Mouse (Mus musculus) midbrain, embryonic 15.5 days (tissue): ENCODE measurements at regions not wholly inside any gene's neighbourhood (a gene's known extent, or its start where the extent isn't known, plus 50 kb on each side); places are given as distances from the start of the nearest gene placed in this dataset.

Experiments used
- ATAC-seq: fragments of 200-750 bp; cut with Nextera tagmentation; replicated peaks from 2 replicates; pipeline ENCODE4 v1.8.0; 2017; ENCODE audit warnings: moderate TSS enrichment
- H3K27ac ChIP-seq: fragments of 300-500 bp; sonication (generic); 2 replicates; pipeline ENCODE4 v1.5.1; 2015; ENCODE audit warnings: mild to moderate bottlenecking, inconsistent platforms
- H3K27me3 ChIP-seq: fragments of 300-500 bp; sonication (generic); replicated peaks from 2 replicates; pipeline ENCODE4 v1.6.1; 2015; ENCODE audit warnings: inconsistent platforms
- H3K36me3 ChIP-seq: fragments of 300-500 bp; sonication (generic); replicated peaks from 2 replicates; pipeline ENCODE4 v1.6.1; 2015; ENCODE audit warnings: inconsistent platforms
- H3K4me1 ChIP-seq: fragments of 300-500 bp; sonication (generic); 2 replicates; pipeline ENCODE4 v1.6.1; 2015; ENCODE audit warnings: inconsistent platforms
- H3K4me2 ChIP-seq: fragments of 300-500 bp; sonication (generic); 2 replicates; pipeline ENCODE4 v1.6.1; 2015; ENCODE audit warnings: inconsistent platforms, mild to moderate bottlenecking, moderate library complexity
- H3K4me3 ChIP-seq: fragments of 300-500 bp; sonication (generic); 2 replicates; pipeline ENCODE4 v1.5.1; 2015; ENCODE audit warnings: mild to moderate bottlenecking, inconsistent platforms
- H3K9ac ChIP-seq: fragments of 300-500 bp; sonication (generic); 2 replicates; pipeline ENCODE4 v1.6.1; 2015; ENCODE audit warnings: mild to moderate bottlenecking, inconsistent platforms
- H3K9me3 ChIP-seq: fragments of 300-500 bp; sonication (generic); 2 replicates; pipeline ENCODE4 v1.6.1; 2016; ENCODE audit warnings: inconsistent platforms
- WGBS: fragments of 180-500 bp; shearing (Covaris S2); methylation state at CpG from one replicate; pipeline ENCODE4 v1.1.7; 2015; ENCODE audit warnings: mixed read lengths; 5-methylcytosine and 5-hydroxymethylcytosine counted together

GRCm38 (mm10) chr1:184140486-184140885 lies 106.4 kb upstream of the 1700056E22Rik start:
- H3K27me3 ChIP-seq: no peaks in the 10 kb centered on the region
- H3K4me3 ChIP-seq: no peak overlapping the region
- H3K9me3 ChIP-seq: no peaks in the 10 kb centered on the region
- no peak overlapping the region for H3K9ac ChIP-seq
- 87% methylated on average over 5 of the region's 5 CpGs for WGBS
- H3K27ac ChIP-seq: no peak overlapping the region
- H3K36me3 ChIP-seq: no peaks in the 10 kb centered on the region
- ATAC-seq: no peak
- H3K4me2 ChIP-seq: no peak overlapping the region
- no peaks in the 10 kb centered on the region for H3K4me1 ChIP-seq

- WGBS: 80% methylated on average over 4 of the region's 4 CpGs
- H3K27ac ChIP-seq: no peak overlapping the region
- H3K4me1 ChIP-seq: no peaks in the 10 kb centered on the region
- no peak overlapping the region for H3K4me2 ChIP-seq
- no peaks in the 10 kb centered on the region for H3K36me3 ChIP-seq
- H3K9me3 ChIP-seq: no peaks in the 10 kb centered on the region
- H3K9ac ChIP-seq: no peak overlapping the region
- no peak overlapping the region for H3K4me3 ChIP-seq
- no peak for ATAC-seq
- H3K27me3 ChIP-seq: no peaks in the 10 kb centered on the region
Measured at GRCm38 (mm10) chr1:184140082-184140481, 106.0 kb upstream of the 1700056E22Rik start.

- no peak overlapping the region for H3K4me3 ChIP-seq
- H3K4me2 ChIP-seq: no peak overlapping the region
- no peak for ATAC-seq
- H3K36me3 ChIP-seq: no peaks in the 10 kb centered on the region
- WGBS: 91% methylated on average over 3 of the region's 3 CpGs
- H3K27ac ChIP-seq: no peak overlapping the region
- no peaks in the 10 kb centered on the region for H3K4me1 ChIP-seq
- H3K27me3 ChIP-seq: no peaks in the 10 kb centered on the region
- H3K9me3 ChIP-seq: no peaks in the 10 kb centered on the region
- no peak overlapping the region for H3K9ac ChIP-seq
Measured at GRCm38 (mm10) chr1:184138661-184139060, 104.6 kb upstream of the 1700056E22Rik start.

- no peak overlapping the region for H3K27ac ChIP-seq
- no peaks in the 10 kb centered on the region for H3K36me3 ChIP-seq
- no peaks in the 10 kb centered on the region for H3K9me3 ChIP-seq
- no peak overlapping the region for H3K9ac ChIP-seq
- WGBS: 89% methylated on average over 4 of the region's 4 CpGs
- ATAC-seq: no peak
- H3K4me2 ChIP-seq: no peak overlapping the region
- H3K27me3 ChIP-seq: no peaks in the 10 kb centered on the region
- no peak overlapping the region for H3K4me3 ChIP-seq
- no peaks in the 10 kb centered on the region for H3K4me1 ChIP-seq
Measured at GRCm38 (mm10) chr1:184130897-184131296, 96.8 kb upstream of the 1700056E22Rik start.

GRCm38 (mm10) chr1:184127321-184127720 lies 93.2 kb upstream of the 1700056E22Rik start:
- no peak overlapping the region for H3K4me3 ChIP-seq
- no peak for ATAC-seq
- no peak overlapping the region for H3K4me2 ChIP-seq
- 87% methylated on average over 4 of the region's 4 CpGs for WGBS
- no peaks in the 10 kb centered on the region for H3K36me3 ChIP-seq
- H3K27ac ChIP-seq: no peak overlapping the region
- H3K9ac ChIP-seq: no peak overlapping the region
- H3K27me3 ChIP-seq: no peaks in the 10 kb centered on the region
- no peaks in the 10 kb centered on the region for H3K4me1 ChIP-seq
- no peaks in the 10 kb centered on the region for H3K9me3 ChIP-seq

DNA sequence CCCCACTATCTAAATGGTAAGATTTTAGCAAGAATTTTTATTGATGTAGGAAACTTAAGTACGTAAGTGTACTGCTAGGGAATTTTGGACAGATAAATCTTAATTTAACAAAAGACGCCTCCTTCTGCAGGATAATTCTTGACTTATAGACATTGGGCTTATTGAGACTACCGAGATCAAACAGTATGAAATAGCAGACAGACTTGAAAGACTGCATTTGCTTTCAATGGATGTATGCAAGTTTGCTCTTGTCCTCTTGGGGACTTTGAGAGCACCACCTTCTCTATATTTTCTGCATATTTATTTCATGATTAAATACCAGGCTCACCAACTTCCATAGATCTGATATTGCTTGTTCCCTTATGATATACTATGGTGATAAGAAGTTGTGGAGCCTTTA lies 92.8 kb upstream of the 1700056E22Rik start:
- Histone ChIP-seq H3K4me1 (no peaks in the 10 kb centered on the region), H3K27me3 (no peaks in the 10 kb centered on the region), H3K27ac (no peak overlapping the region), H3K9ac (no peak overlapping the region), H3K4me3 (no peak overlapping the region), H3K4me2 (no peak overlapping the region), H3K36me3 (no peaks in the 10 kb centered on the region), H3K9me3 (no peaks in the 10 kb centered on the region)
- 84% methylated on average over 3 of the region's 3 CpGs for WGBS
- no peak for ATAC-seq
